Mouse (Mus musculus) MEL (cell line): ENCODE data around the gene 2700049A03Rik. TPM values are rescaled to one million over a fixed set of nuclear protein-coding genes. Genes with fewer than 3 reads are reported as not detected.

Experiments used
- DNase-seq: peaks from one replicate; pipeline ENCODE4 v3.0.0; 2011; ENCODE audit warnings: low read depth, low spot score
- H3K27ac ChIP-seq: 2 replicates; pipeline ENCODE4 v1.5.1; 2012; ENCODE audit warnings: low read depth, mild to moderate bottlenecking, control low read depth, low read length, moderate library complexity; ENCODE audit not compliant: control insufficient read depth
- H3K27me3 ChIP-seq, 2 experiments: fragments of 150-350 bp in 1 of 2; sonication (generic) in 1 of 2; 2 replicates each; pipeline ENCODE4 v1.6.1; 2012; ENCODE audit warnings: low read length in 2 of 2, mild to moderate bottlenecking in 2 of 2, improper control_type of control experiment in 1 of 2, moderate library complexity in 1 of 2; ENCODE audit not compliant: insufficient read depth in 2 of 2, control insufficient read depth in 1 of 2
- H3K36me3 ChIP-seq, 2 experiments: 2 replicates each; pipeline ENCODE4 v1.6.1; 2012 to 2014; ENCODE audit warnings: low read length in 2 of 2, improper control_type of control experiment in 1 of 2, inconsistent platforms in 1 of 2, mild to moderate bottlenecking in 1 of 2; ENCODE audit not compliant: insufficient read depth in 2 of 2, control insufficient read depth in 1 of 2
- H3K4me1 ChIP-seq, 2 experiments: fragments of 150-350 bp in 1 of 2; sonication (generic) in 1 of 2; 2 replicates each; pipeline ENCODE4 v1.6.1; 2012; ENCODE audit warnings: low read length in 2 of 2, improper control_type of control experiment in 1 of 2, mild to moderate bottlenecking in 1 of 2; ENCODE audit not compliant: insufficient read depth in 2 of 2, control insufficient read depth in 1 of 2
- H3K4me3 ChIP-seq, 2 experiments: fragments of 150-350 bp in 1 of 2; sonication (generic) in 1 of 2; 2 replicates each; pipeline ENCODE4 v1.5.1; 2012; ENCODE audit warnings: low read depth in 2 of 2, low read length in 2 of 2, mild to moderate bottlenecking in 2 of 2, moderate library complexity in 2 of 2, control low read depth in 1 of 2, improper control_type of control experiment in 1 of 2; ENCODE audit not compliant: control insufficient read depth in 1 of 2, insufficient read depth in 1 of 2
- H3K79me2 ChIP-seq: 2 replicates; pipeline ENCODE4 v1.6.1; 2012; ENCODE audit warnings: mild to moderate bottlenecking, low read length, moderate library complexity; ENCODE audit not compliant: control insufficient read depth, poor library complexity, insufficient read depth
- H3K9ac ChIP-seq: 2 replicates; pipeline ENCODE4 v1.6.1; 2012; ENCODE audit warnings: low read depth, mild to moderate bottlenecking, control low read depth, low read length, moderate library complexity; ENCODE audit not compliant: control insufficient read depth, poor library complexity, severe bottlenecking
- H3K9me3 ChIP-seq: fragments of 150-350 bp; sonication (generic); replicated peaks from 2 replicates; pipeline ENCODE4 v1.6.1; 2012; ENCODE audit warnings: mild to moderate bottlenecking, low read length, improper control_type of control experiment, moderate library complexity; ENCODE audit not compliant: insufficient read depth
- BHLHE40 ChIP-seq: IDR thresholded peaks from 2 replicates; pipeline ENCODE4 v1.6.1; 2012; ENCODE audit warnings: low read depth, mild to moderate bottlenecking, inconsistent platforms, low read length, improper control_type of control experiment, borderline replicate concordance
- CHD1 ChIP-seq: IDR thresholded peaks from 2 replicates; pipeline ENCODE4 v1.6.1; 2012; ENCODE audit warnings: low read depth, mild to moderate bottlenecking, inconsistent platforms, low read length, improper control_type of control experiment
- CHD2 ChIP-seq: IDR thresholded peaks from 2 replicates; pipeline ENCODE4 v1.6.1; 2011; ENCODE audit warnings: low read length, improper control_type of control experiment
- CTCF ChIP-seq, 3 experiments: IDR thresholded peaks in 2 of 3; conservative IDR thresholded peaks in 1 of 3; 2 replicates each; pipeline ENCODE4 v1.5.1; 2011 to 2012; ENCODE audit warnings: low read length in 3 of 3, low read depth in 2 of 3, mild to moderate bottlenecking in 2 of 3, improper control_type of control experiment in 1 of 3, inconsistent platforms in 1 of 3, mixed read lengths in 1 of 3, moderate library complexity in 1 of 3; ENCODE audit not compliant: control insufficient read depth in 1 of 3, insufficient read depth in 1 of 3, poor library complexity in 1 of 3, severe bottlenecking in 1 of 3
- E2F4 ChIP-seq: IDR thresholded peaks from 2 replicates; pipeline ENCODE4 v1.6.1; 2011; ENCODE audit warnings: low read depth, low read length, improper control_type of control experiment, borderline replicate concordance
- ELF1 ChIP-seq: IDR thresholded peaks from 2 replicates; pipeline ENCODE4 v1.6.1; 2014; ENCODE audit warnings: low read depth, mild to moderate bottlenecking, inconsistent platforms, low read length, improper control_type of control experiment, moderate library complexity
- EP300 ChIP-seq, 2 experiments: IDR thresholded peaks; 2 replicates each; pipeline ENCODE4 v1.6.1; 2011; ENCODE audit warnings: improper control_type of control experiment in 2 of 2, low read length in 2 of 2, low read depth in 1 of 2, mild to moderate bottlenecking in 1 of 2
- ETS1 ChIP-seq: IDR thresholded peaks from 2 replicates; pipeline ENCODE4 v1.6.1; 2012; ENCODE audit warnings: low read depth, mild to moderate bottlenecking, inconsistent platforms, low read length, improper control_type of control experiment, moderate library complexity
- GABPA ChIP-seq: IDR thresholded peaks from 2 replicates; pipeline ENCODE4 v1.6.1; 2012; ENCODE audit warnings: low read depth, mild to moderate bottlenecking, inconsistent platforms, low read length, improper control_type of control experiment, moderate library complexity
- GATA1 ChIP-seq: IDR thresholded peaks from 2 replicates; pipeline ENCODE4 v1.6.1; 2011; ENCODE audit warnings: low read depth, low read length, improper control_type of control experiment
- HCFC1 ChIP-seq: IDR thresholded peaks from 2 replicates; pipeline ENCODE4 v1.6.1; 2012; ENCODE audit warnings: low read depth, mild to moderate bottlenecking, inconsistent platforms, low read length, improper control_type of control experiment, moderate library complexity
- JUND ChIP-seq: IDR thresholded peaks from 2 replicates; pipeline ENCODE4 v1.6.1; 2011; ENCODE audit warnings: low read depth, mild to moderate bottlenecking, improper control_type of control experiment, low read length
- KAT2A ChIP-seq: conservative IDR thresholded peaks from 2 replicates; pipeline ENCODE4 v1.6.1; 2012; ENCODE audit warnings: low read depth, low read length, improper control_type of control experiment, inconsistent platforms
- MAFK ChIP-seq: IDR thresholded peaks from 2 replicates; pipeline ENCODE4 v1.6.1; 2011; ENCODE audit warnings: low read depth, mild to moderate bottlenecking, low read length, improper control_type of control experiment, borderline replicate concordance
- MAX ChIP-seq: IDR thresholded peaks from 2 replicates; pipeline ENCODE4 v1.6.1; 2011; ENCODE audit warnings: low read length, improper control_type of control experiment
- MAZ ChIP-seq: IDR thresholded peaks from 2 replicates; pipeline ENCODE4 v1.6.1; 2012; ENCODE audit warnings: low read depth, mild to moderate bottlenecking, inconsistent platforms, low read length, improper control_type of control experiment
- MEF2A ChIP-seq: IDR thresholded peaks from 2 replicates; pipeline ENCODE4 v1.6.1; 2014; ENCODE audit warnings: low read depth, mild to moderate bottlenecking, inconsistent platforms, low read length, improper control_type of control experiment; ENCODE audit not compliant: poor library complexity, insufficient replicate concordance, severe bottlenecking; ENCODE audit errors: extremely low read depth
- MXI1 ChIP-seq: IDR thresholded peaks from 2 replicates; pipeline ENCODE4 v1.6.1; 2011; ENCODE audit warnings: mild to moderate bottlenecking, low read depth, low read length, improper control_type of control experiment
- MYB ChIP-seq: IDR thresholded peaks from 2 replicates; pipeline ENCODE4 v1.6.1; 2011; ENCODE audit warnings: mild to moderate bottlenecking, low read depth, low read length, improper control_type of control experiment
- MYC ChIP-seq: IDR thresholded peaks from 2 replicates; pipeline ENCODE4 v1.6.1; 2011; ENCODE audit warnings: low read depth, mild to moderate bottlenecking, low read length, improper control_type of control experiment, moderate library complexity
- NELFE ChIP-seq: IDR thresholded peaks from 2 replicates; pipeline ENCODE4 v1.6.1; 2011; ENCODE audit warnings: low read depth, low read length, improper control_type of control experiment
- POLR2A ChIP-seq, 2 experiments: IDR thresholded peaks; 2 replicates each; pipeline ENCODE4 v1.6.1; 2011 to 2012; ENCODE audit warnings: low read length in 2 of 2, mild to moderate bottlenecking in 2 of 2, control low read depth in 1 of 2, improper control_type of control experiment in 1 of 2, low read depth in 1 of 2, moderate library complexity in 1 of 2; ENCODE audit not compliant: control insufficient read depth in 1 of 2, insufficient read depth in 1 of 2, poor library complexity in 1 of 2
- POLR2AphosphoS2 ChIP-seq: IDR thresholded peaks from 2 replicates; pipeline ENCODE4 v1.6.1; 2011; ENCODE audit warnings: low read length, improper control_type of control experiment
- POLR2AphosphoS5 ChIP-seq: IDR thresholded peaks from 2 replicates; pipeline ENCODE4 v1.6.1; 2012; ENCODE audit warnings: low read depth, borderline replicate concordance, mild to moderate bottlenecking, inconsistent platforms, low read length, moderate library complexity, mixed read lengths
- RAD21 ChIP-seq: IDR thresholded peaks from 2 replicates; pipeline ENCODE4 v1.6.1; 2011; ENCODE audit warnings: mild to moderate bottlenecking, low read depth, low read length, improper control_type of control experiment
- RCOR1 ChIP-seq: IDR thresholded peaks from 2 replicates; pipeline ENCODE4 v1.6.1; 2012; ENCODE audit warnings: low read depth, mild to moderate bottlenecking, inconsistent platforms, low read length, improper control_type of control experiment
- SIN3A ChIP-seq: IDR thresholded peaks from 2 replicates; pipeline ENCODE4 v1.6.1; 2012; ENCODE audit warnings: low read length, improper control_type of control experiment, inconsistent platforms
- SMC3 ChIP-seq: IDR thresholded peaks from 2 replicates; pipeline ENCODE4 v1.6.1; 2011; ENCODE audit warnings: low read depth, low read length, improper control_type of control experiment
- TAL1 ChIP-seq: IDR thresholded peaks from 2 replicates; pipeline ENCODE4 v1.6.1; 2012; ENCODE audit warnings: mild to moderate bottlenecking, inconsistent platforms, low read length, moderate library complexity, mixed read lengths
- TBP ChIP-seq: IDR thresholded peaks from 2 replicates; pipeline ENCODE4 v1.8.0; 2011; ENCODE audit warnings: low read depth, low read length, improper control_type of control experiment
- TCF12 ChIP-seq: IDR thresholded peaks from 2 replicates; pipeline ENCODE4 v1.6.1; 2014; ENCODE audit warnings: low read depth, mild to moderate bottlenecking, inconsistent platforms, low read length, improper control_type of control experiment, moderate library complexity
- UBTF ChIP-seq: IDR thresholded peaks from 2 replicates; pipeline ENCODE4 v1.6.1; 2012; ENCODE audit warnings: low read depth, mild to moderate bottlenecking, inconsistent platforms, low read length, improper control_type of control experiment, moderate library complexity, borderline replicate concordance; ENCODE audit not compliant: insufficient read depth
- USF1 ChIP-seq: IDR thresholded peaks from 2 replicates; pipeline ENCODE4 v1.6.1; 2014; ENCODE audit warnings: low read depth, mild to moderate bottlenecking, inconsistent platforms, low read length, improper control_type of control experiment, moderate library complexity
- USF2 ChIP-seq, 2 experiments: IDR thresholded peaks; 2 replicates each; pipeline ENCODE4 v1.6.1; 2011 to 2012; ENCODE audit warnings: improper control_type of control experiment in 2 of 2, low read length in 2 of 2, borderline replicate concordance in 1 of 2, inconsistent platforms in 1 of 2, low read depth in 1 of 2, mild to moderate bottlenecking in 1 of 2; ENCODE audit not compliant: insufficient read depth in 1 of 2
- ZC3H11A ChIP-seq: IDR thresholded peaks from 2 replicates; pipeline ENCODE4 v1.6.1; 2012; ENCODE audit warnings: low read depth, mild to moderate bottlenecking, inconsistent platforms, low read length, improper control_type of control experiment
- ZKSCAN1 ChIP-seq: IDR thresholded peaks from 2 replicates; pipeline ENCODE4 v1.6.1; 2012; ENCODE audit warnings: low read depth, mild to moderate bottlenecking, inconsistent platforms, low read length, improper control_type of control experiment, moderate library complexity
- ZMIZ1 ChIP-seq: IDR thresholded peaks from 2 replicates; pipeline ENCODE4 v1.6.1; 2012; ENCODE audit warnings: low read depth, mild to moderate bottlenecking, inconsistent platforms, low read length, improper control_type of control experiment, moderate library complexity
- polyA plus RNA-seq, 2 experiments: library from polyadenylated mRNA; stranded (reverse) in 1 of 2; unstranded in 1 of 2; fragments of >175 nt in 1 of 2; fragments of >200 nt in 1 of 2; gene quantifications; 2 replicates each; pipeline versions ENCODE4 v1.2.1 to v1.2.4; 2012; ENCODE audit warnings: low replicate concordance in 2 of 2, low read depth in 1 of 2; ENCODE audit not compliant: insufficient read length in 2 of 2, insufficient read depth in 1 of 2, missing spikeins in 1 of 2
- total RNA-seq: library from RNA; depleted of rRNA; stranded (reverse); fragments of 300-350 nt; gene quantifications from 2 replicates; pipeline ENCODE4 v1.2.3, GENCODE M21; 2012

2700049A03Rik gene
- total and polyA plus RNA-seq, 3 experiments = 5.8 to 7.2 TPM; not detected in 1

- Histone ChIP-seq H3K4me3 (peak overlapping the region; percentile 50 to 57), H3K27me3 (no peaks in the 10 kb centered on the region), H3K36me3 (peaks cover 0 to 6% of the 10 kb centered on the region in 2 experiments; a peak in 2 of 4 replicates), H3K27ac (peak overlapping the region; percentile 79), H3K79me2 (no peaks in the 10 kb centered on the region), H3K9me3 (no peaks in the 10 kb centered on the region), H3K9ac (peak overlapping the region; percentile 60), H3K4me1 (peaks cover 7 to 15% of the 10 kb centered on the region in 2 experiments)
- DNase-seq = peak; percentile 87
- TF ChIP-seq UBTF (no peak), BHLHE40 (no peak; the same call in 1 of the 2 replicates), MEF2A (no peak), ETS1 (no peak), TBP (peak; percentile 76), E2F4 (no peak), TAL1 (peak; percentile 42; the same call in 1 of the 2 replicates), RCOR1 (no peak; the same call in 1 of the 2 replicates), GABPA (no peak), MYC (peak; percentile 65; the same call in 1 of the 2 replicates), ZMIZ1 (0 out of 2 replicates have a peak, but pooled peaks have one; percentile 10), ZC3H11A (no peak), POLR2A (IDR thresholded peaks at IDR 0.05; ENCODE audit: control insufficient read depth in 1 of 2, insufficient read depth in 1 of 2, low read depth in 1 of 2, low read length in 2 of 2, poor library complexity in 1 of 2) (peak in 1 of 2 experiments; percentile 57; a peak in 2 of 4 replicates), RAD21 (no peak), USF1 (peak; percentile 61), CTCF (IDR thresholded peaks at IDR 0.05 in 2 of 3, conservative IDR thresholded peaks at IDR 0.05 in 1 of 3; ENCODE audit: control insufficient read depth in 1 of 3, insufficient read depth in 1 of 3, low read depth in 2 of 3, low read length in 3 of 3, poor library complexity in 1 of 3, severe bottlenecking in 1 of 3) (no peak), MAFK (no peak), KAT2A (no peak), NELFE (peak; percentile 58), GATA1 (peak; percentile 62), CHD1 (no peak), MAX (peak; percentile 41; the same call in 1 of the 2 replicates), MXI1 (peak; percentile 77), POLR2AphosphoS5 (no peak), CHD2 (no peak), POLR2AphosphoS2 (no peak), SIN3A (0 out of 2 replicates have a peak, but pooled peaks have one; percentile 22), TCF12 (peak; percentile 24; the same call in 1 of the 2 replicates), SMC3 (no peak), HCFC1 (peak; percentile 17; the same call in 1 of the 2 replicates), ELF1 (no peak), USF2 (IDR thresholded peaks at IDR 0.05; ENCODE audit: borderline replicate concordance in 1 of 2, insufficient read depth in 1 of 2, low read depth in 1 of 2, low read length in 2 of 2) (no peak), EP300 (IDR thresholded peaks at IDR 0.05; ENCODE audit: low read depth in 1 of 2, low read length in 2 of 2) (peak; percentile 6 to 60; a peak in 3 of 4 replicates), ZKSCAN1 (no peak), JUND (no peak), MAZ (no peak), MYB (peak; percentile 52)
These were observed 23.6 kb upstream of the 2700049A03Rik start for GRCm38 (mm10) chr12:71113074-71113473.
